Mouse (Mus musculus) right cerebral cortex, postnatal 36 days (tissue): ENCODE results near the gene Cd200r1.
"Not testable (repeated sequence)": the region's sequence is repeated elsewhere in the genome, so short reads cannot be mapped to it uniquely, and the experiment has no call there.

Experiments
- DNase-seq, 2 experiments: peaks; one replicate each; pipeline ENCODE4 v3.0.0; 2022; ENCODE audit warnings: low spot score in 2 of 2, mixed read lengths in 1 of 2

Gene Cd200r1

GRCm38 (mm10) chr16:44766320-44766892 lies 870 bp downstream of the Cd200r1 start:
- DNase-seq: peak in 1 of 2 experiments; percentile 38

- DNase-seq: no peak
These were observed 2.0 kb downstream of the Cd200r1 start for GRCm38 (mm10) chr16:44767506-44767905.

GRCm38 (mm10) chr16:44767967-44768366 lies 2.4 kb downstream of the Cd200r1 start:
- DNase-seq: no peak

- DNase-seq: no peak
These were observed 7.0 kb downstream of the Cd200r1 start for GRCm38 (mm10) chr16:44772577-44772976.

- no peak for DNase-seq
These were observed 8.1 kb downstream of the Cd200r1 start for GRCm38 (mm10) chr16:44773673-44774072.

- DNase-seq: no peak
These were observed 8.7 kb downstream of the Cd200r1 start for GRCm38 (mm10) chr16:44774201-44774600.

DNA sequence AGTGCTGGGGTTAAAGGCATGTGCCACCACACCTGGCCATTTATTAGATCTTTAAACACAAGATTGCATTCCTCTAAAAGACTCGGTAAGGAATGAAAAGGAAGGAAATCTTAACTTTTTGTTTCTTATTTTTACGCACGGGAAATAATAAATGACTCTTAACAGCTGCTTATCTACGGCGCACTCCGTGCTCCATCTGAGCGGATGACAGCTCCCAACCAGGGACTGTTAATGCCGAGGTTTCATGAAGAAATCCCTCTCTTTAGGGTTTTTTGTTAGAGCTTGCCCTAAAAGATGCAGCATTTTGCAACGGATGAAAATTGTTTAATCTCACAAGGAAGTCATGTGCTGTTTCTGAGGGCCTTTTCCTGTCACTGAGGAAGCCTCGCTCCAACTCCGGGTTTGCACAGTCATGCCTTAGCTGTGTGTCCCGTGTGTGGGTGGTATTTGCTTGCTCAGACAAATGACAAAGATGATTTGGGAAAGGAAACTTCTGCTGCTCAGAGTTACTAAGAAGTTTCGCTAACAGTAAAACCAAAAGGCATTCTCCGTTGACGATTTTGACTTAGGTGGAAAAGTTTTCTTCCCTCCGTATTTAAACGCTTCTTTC lies 13.1 kb downstream of the Cd200r1 start:
- peak in 1 of 2 experiments; percentile 14 for DNase-seq

DNA sequence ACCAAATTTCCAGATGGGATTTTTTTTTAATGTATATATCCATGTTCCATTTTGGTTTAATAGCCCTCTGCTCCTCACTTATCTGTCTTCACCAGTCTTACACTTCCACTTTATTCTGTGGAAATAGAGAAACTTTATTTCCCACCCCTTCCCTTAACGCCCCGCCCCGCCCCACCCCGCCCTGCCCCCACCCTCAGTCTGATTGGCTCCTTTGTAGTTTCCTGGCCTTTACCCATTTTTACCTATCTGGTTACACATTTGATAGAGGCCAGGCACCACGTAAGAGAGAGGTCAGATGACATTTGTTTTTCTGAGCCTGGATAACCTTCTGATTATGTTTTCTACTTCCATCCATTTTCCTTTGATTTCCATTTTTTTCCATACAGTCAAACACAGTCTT lies 14.0 kb downstream of the Cd200r1 start:
- DNase-seq: no peak

GRCm38 (mm10) chr16:44780751-44781150 lies 15.2 kb downstream of the Cd200r1 start:
- no peak for DNase-seq

DNA sequence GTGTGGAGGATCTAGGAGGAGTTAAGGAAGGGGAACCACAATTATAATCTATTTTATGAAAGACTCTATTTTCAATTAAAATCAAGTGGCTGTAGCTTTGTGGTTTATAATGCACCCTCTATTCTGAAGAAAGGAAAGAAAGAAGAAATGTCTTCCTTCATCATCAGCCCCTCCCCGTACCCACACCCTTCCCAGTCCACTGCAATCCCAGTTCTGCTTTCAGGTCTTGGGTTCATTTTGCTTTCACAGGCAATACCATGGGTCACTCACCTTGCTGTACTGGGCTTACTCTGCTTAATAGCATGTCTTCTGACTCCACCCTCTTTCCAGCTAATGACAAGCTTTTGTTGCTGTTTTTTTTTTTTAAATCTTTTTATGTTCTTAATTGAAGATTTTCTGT lies 21.4 kb downstream of the Cd200r1 start:
- DNase-seq: no peak

GRCm38 (mm10) chr16:44794416-44794815 lies 28.9 kb downstream of the Cd200r1 start:
- DNase-seq: no peak

DNA sequence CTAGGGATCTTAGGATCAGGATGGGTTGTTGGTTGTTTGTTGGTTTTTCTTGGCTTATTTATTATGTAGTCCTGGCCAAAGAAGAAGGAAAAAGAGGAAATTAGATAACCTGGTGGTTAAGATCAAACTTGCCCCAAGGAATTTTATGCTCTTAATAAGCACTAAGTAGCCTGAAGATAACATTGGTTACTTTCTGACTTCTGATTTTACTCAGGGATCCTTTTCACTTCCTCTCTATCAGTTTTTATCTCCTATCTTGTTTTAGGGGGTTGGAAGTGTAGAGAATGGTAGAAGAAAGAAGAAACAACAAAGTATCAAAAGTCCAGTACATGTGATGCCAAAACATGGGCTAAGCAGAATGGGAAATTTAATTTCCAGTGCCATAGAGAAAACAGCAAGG lies 40.4 kb downstream of the Cd200r1 start:
- DNase-seq: no peak

DNA sequence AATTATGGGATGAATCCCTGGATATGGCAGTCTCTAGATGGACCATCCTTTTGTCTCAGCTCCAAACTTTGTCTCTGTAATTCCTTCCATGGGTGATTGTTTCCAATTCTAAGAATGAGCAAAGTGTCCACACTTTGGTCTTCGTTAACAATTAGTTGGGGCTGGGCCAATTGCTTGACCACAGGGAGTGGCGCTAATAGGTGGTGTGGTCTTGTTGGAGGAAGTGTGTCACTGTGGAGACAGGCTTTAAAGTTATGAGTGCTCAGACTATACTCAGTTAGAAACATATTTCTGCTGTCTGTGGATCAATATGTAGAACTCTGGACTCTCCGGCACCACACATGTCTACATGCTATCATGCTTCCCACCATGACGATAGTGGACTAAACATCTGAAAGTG lies 44.7 kb downstream of the Cd200r1 start:
- not testable (repeated sequence) for DNase-seq

DNA sequence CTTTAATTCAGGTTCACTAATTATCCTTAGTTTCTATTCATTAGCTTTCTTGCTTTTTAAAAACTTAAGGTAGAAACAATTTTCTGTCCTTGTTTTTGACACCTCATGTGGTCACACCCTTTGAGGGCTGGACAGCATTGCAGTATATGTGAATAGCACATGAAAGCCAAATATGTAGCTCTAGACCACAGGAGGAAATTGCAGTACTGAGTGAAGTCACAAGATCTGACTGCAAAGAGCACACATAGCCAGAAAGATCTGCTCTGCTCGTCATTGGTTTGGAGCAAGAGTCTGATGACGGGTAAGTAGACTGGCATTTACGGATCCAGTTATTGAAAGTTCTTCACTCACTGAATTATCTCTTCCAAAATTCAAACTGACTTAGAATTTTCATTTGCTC lies 46.0 kb downstream of the Cd200r1 start, which contains the start of gene Cd200r4:
Cd200r4 (plus strand) TSS at position 190 of the 400 bp plus-strand sequence.
- DNase-seq: no peak

DNA sequence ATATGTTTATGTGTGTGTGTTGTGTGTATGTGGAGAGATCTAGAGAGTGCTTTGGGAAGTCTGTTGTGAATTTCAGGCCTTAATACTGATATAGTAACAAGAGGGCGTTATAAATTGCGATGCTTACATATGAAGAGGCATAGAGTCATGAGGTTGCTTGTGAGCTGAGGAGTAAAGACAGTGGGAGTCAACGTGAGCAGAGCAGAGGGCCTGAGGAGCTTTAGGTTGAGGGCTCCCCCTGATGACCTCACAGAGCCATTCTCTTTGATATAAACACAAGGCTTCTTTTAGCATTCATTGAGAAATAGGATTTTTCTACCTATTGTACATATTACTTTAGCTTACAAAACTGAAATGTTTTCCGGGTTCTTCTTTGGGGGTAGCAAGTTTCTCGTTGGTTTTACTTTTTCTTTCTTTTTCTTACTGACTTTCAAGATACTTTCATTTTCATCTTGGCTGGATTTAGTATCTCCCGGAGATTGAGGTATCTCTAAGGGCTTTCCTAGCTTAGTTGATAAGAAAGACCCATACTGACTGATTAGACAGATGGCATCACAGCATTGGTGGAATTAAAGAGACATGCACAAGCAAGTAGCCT lies 47.0 kb downstream of the Cd200r1 start:
- DNase-seq: no peak

DNA sequence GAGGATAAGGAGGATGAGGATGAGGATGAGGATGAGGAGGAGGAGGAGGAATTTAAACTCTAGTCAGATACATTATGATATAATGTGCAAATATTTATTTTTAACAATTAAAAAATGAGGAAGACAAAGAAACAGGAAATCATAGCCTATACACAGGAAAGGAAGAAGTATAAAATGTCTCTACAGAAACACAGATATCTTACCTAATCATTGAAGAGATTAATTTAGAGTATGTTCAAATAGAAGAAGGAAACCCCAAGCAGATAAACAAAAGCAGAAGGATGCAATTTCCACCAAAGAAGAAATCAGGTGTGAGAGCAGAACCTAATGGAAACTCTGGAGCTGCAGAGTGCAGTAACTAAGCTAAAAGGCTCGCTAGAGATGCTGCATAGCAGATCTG lies 52.5 kb downstream of the Cd200r1 start:
- DNase-seq: no peak

DNA sequence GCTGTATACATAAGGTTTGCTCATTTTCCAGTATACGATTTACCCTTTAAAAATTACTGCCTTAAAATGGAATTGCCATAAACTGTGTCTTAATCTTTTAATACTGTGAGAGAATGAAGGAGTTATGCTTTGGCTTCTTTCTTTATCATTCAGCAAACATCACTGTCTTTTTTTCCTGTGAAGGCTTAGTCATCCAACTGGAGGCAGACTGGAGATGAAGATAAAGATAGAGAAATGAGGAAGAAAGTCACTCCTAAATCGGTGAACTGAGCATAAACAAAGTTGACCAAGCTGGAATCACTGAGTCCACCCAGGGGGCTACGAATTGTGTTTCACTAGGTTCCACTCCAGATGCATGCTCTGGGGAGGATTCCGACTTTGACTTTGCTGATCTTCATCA lies 55.0 kb downstream of the Cd200r1 start:
- no peak for DNase-seq

- no peak for DNase-seq
These were observed 66.8 kb downstream of the Cd200r1 start for GRCm38 (mm10) chr16:44832286-44832685.

GRCm38 (mm10) chr16:44833189-44833588 lies 67.7 kb downstream of the Cd200r1 start:
- DNase-seq: peak in 1 of 2 experiments; percentile 35
